Comparison of ENCODE assay signal across 18 mouse cellular contexts in the genomic region with DNA sequence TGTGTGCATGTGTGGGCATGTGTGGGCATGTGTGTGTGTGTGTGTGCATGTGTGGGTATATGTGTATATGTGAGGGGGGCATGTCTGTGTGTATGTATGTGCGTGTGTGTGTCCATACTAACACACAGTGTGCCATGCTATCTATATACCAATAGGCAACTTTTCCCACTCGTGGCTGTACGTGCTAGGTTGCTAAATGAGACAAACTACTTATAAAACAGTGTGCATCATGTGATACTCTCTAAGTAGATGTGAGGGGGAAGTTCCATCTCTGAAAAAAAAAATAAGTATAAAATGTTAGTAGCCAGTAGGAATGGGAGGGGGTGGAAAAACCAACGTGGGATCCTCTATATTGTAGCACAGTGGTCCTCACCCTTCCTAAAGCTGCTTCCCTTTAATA.
"Had no signal": no experiment of that assay in that cellular context is flagged by ENCODE, and none has a peak within 500 bp of the region (broad histone marks: within the 10 kb centered on the region; RNA-seq: fewer than 3 reads in every experiment).

No protein-coding gene starts in this region.

- H3K9ac ChIP-seq: liver, embryonic 13.5 days; liver, embryonic 15.5 days; liver, postnatal 0 days; lung, embryonic 15.5 days; midbrain, embryonic 12.5 days; midbrain, embryonic 15.5 days; neural tube, embryonic 12.5 days; stomach, embryonic 15.5 days had no signal

- H3K36me3 ChIP-seq: liver, embryonic 13.5 days; liver, embryonic 15.5 days; lung, embryonic 15.5 days; midbrain, embryonic 12.5 days; midbrain, embryonic 15.5 days; neural tube, embryonic 12.5 days; stomach, embryonic 15.5 days had no signal

- H3K4me2 ChIP-seq: liver, embryonic 13.5 days; liver, embryonic 15.5 days; lung, embryonic 15.5 days; midbrain, embryonic 12.5 days; midbrain, embryonic 15.5 days; neural tube, embryonic 12.5 days; stomach, embryonic 15.5 days had no signal

- H3K4me1 ChIP-seq: liver, embryonic 13.5 days; liver, embryonic 15.5 days; lung, embryonic 15.5 days; stomach, embryonic 15.5 days had no signal

- DNase-seq: liver, embryonic 13.5 days; liver, postnatal 0 days; lung, adult 2 months; lung, postnatal 14 days; lung, postnatal 36 days; right cerebral cortex, postnatal 25 days; thymus, adult 18-20 months; thymus, postnatal 14 days; thymus, postnatal 36 days had no signal

- H3K9me3 ChIP-seq: liver, embryonic 13.5 days; liver, embryonic 15.5 days; lung, embryonic 15.5 days; midbrain, embryonic 12.5 days; midbrain, embryonic 15.5 days; neural tube, embryonic 12.5 days; stomach, embryonic 15.5 days had no signal

- ATAC-seq: liver, postnatal 0 days; lung, postnatal 0 days; midbrain, embryonic 15.5 days had no signal

- H3K4me3 ChIP-seq: liver, embryonic 13.5 days; liver, embryonic 15.5 days; lung, embryonic 15.5 days; midbrain, embryonic 12.5 days; midbrain, embryonic 15.5 days; neural tube, embryonic 12.5 days; stomach, embryonic 15.5 days had no signal

- H3K27ac ChIP-seq: liver, embryonic 13.5 days; liver, embryonic 15.5 days; lung, embryonic 15.5 days; macrophage; midbrain, embryonic 12.5 days; midbrain, embryonic 15.5 days; neural tube, embryonic 12.5 days; stomach, embryonic 15.5 days; stomach, postnatal 0 days had no signal
